Mouse (Mus musculus) left cerebral cortex, adult 8-10 months (tissue): Measurements from ENCODE around the gene Tep1. TPM values are rescaled to one million over a fixed set of nuclear protein-coding genes. Genes with fewer than 3 reads are reported as not detected.

ENCODE experiments used
- DNase-seq, 2 experiments: peaks; one replicate each; pipeline ENCODE4 v3.0.0; 2022; ENCODE audit warnings: low spot score in 2 of 2
- total RNA-seq, 4 experiments: library from RNA; stranded (reverse); gene quantifications; 2 replicates each; pipeline ENCODE4 v1.2.4; 2022

Gene Tep1
- total RNA-seq, 4 experiments from 2014 or later = 4.4 to 7.1 (median 5.7) TPM

DNA sequence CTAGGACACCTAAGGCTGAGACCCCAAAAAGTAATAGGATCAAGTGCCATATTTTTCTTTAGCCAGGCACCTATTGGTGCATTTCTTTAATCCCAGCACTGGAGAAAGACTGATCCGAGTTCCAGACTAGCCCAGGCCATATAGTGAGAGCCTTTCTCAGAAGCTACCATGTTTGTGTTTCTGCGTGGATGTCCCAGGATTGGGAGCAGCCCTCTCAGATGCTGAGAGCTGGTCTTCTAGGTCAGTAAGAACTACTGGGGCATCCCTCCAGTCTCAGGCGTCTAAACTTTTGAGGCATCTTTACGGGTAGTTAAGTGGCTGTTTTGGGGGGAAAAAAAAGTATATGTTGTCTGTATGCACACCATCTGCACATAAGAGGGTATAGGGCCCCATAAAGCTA is 74.4 kb downstream of the Tep1 start:
- no peak for DNase-seq

- no peak for DNase-seq
Measured at GRCm38 (mm10) chr14:50795261-50795935, 75.0 kb downstream of the Tep1 start.

DNA sequence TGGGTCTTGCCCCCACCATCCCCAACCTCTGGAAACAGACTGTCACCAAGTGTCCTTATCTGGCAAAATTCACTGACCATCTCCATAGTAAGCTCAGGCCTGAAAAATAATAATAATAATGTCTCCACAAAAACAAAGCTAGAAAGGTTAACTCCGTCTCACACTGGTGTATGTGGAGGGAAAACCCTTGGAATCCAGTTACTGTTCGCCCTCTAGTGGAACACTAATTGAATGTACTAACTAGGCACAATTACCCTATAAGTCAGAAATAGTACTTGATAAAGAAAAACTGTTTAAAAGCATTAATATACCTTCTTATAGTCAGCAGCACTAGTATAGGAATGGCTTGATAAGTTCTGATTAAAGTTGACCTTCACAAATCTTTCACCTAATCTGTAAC is 82.2 kb downstream of the Tep1 start:
- DNase-seq = no peak

GRCm38 (mm10) chr14:50785251-50785637 is 85.1 kb downstream of the Tep1 start, which contains the start of gene Ttc5:
Gene Ttc5 (minus strand): TSS chr14:50785519.
- peak; percentile 73 to 90 for DNase-seq

DNA sequence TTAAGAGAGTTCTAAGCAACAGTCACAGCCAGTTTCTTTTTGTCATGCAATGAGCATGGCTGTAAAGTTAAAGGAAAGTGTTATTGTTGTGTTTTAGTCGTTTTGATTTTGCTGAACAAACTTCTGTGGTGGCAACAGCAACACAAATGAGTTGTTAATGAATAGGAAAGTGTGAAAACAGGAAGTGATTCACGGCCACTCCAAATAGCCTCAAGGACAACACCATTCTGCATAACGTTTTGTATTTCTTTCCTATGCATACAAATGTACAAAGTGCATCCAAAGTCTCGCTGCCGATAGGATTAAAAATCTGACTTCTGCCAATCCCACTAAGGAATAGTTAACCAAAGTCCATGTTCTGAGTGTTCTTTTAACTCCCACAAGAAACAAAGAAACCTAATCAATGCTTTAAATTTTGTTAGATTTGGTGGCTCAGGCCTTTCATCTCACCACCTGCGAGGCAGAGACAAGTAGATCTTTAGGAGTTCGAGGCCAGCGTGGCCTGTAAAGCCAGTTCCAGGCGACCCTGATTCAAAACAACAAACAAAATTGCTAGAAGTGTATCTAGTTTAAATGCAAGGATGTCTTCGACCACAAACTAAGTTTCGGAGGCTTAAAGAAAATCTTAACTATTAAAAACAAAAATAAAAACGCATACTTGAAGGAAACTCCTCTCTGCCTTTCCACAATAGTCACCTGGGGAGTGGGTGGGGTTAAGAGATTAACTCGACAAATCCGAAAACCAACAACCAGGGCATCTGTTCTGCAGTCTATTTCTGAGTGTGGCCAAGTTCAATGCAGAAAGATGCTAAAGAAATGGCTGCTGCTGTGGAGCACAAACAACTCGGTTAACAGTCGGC is 85.7 kb downstream of the Tep1 start:
- no peak for DNase-seq

GRCm38 (mm10) chr14:50782166-50782565 is 88.2 kb downstream of the Tep1 start:
- no peak for DNase-seq

Other genes starting within 250 kb of the Tep1 start
- gene Olfr745, start 231.2 kb downstream of the Tep1 start, total RNA-seq = not detected
- gene Olfr746, start 223.5 kb downstream of the Tep1 start, total RNA-seq = not detected
- not detected for gene Olfr747, start 177.4 kb downstream of the Tep1 start, total RNA-seq
- gene Olfr748, start 163.2 kb downstream of the Tep1 start, total RNA-seq = not detected
- gene Olfr749, start 125.5 kb downstream of the Tep1 start, total RNA-seq = not detected
- 10 to 100 TPM; 49.2 to 55.3 (median 52.1) TPM for gene Ttc5, start 85.0 kb downstream of the Tep1 start, total RNA-seq
- under 1 TPM in 2 of 4 experiments, not detected in 2; 0.24 to 0.32 TPM for gene Ccnb1ip1, start 62.8 kb downstream of the Tep1 start, total RNA-seq
- 10 to 100 TPM; 20.9 to 28.0 (median 25.9) TPM for gene Parp2, start 62.7 kb downstream of the Tep1 start, total RNA-seq
- 1 to 10 TPM; 5.5 to 8.3 (median 6.6) TPM for gene Klhl33, start 26.9 kb upstream of the Tep1 start, total RNA-seq
- gene Osgep, start 54.3 kb upstream of the Tep1 start, total RNA-seq = 10 to 100 TPM; 30.1 to 36.2 (median 33.2) TPM
- gene Apex1, start 54.4 kb upstream of the Tep1 start, total RNA-seq = 10 to 100 TPM; 55.5 to 64.8 (median 60.2) TPM
- 100 to 1,000 TPM in 3 of 4 experiments, 10 to 100 TPM in 1; 92.6 to 121 (median 109) TPM for gene Pip4p1, start 60.3 kb upstream of the Tep1 start, total RNA-seq
- 10 to 100 TPM; 10.4 to 17.7 (median 16.6) TPM for gene Pnp, start 60.5 kb upstream of the Tep1 start, total RNA-seq
- gene Gm49342, start 74.0 kb upstream of the Tep1 start, total RNA-seq = 10 to 100 TPM in 1 of 4 experiments, 1 to 10 TPM in 3; 6.5 to 18.1 (median 8.9) TPM
- gene Pnp2, start 85.4 kb upstream of the Tep1 start, total RNA-seq = 1 to 10 TPM; 1.2 to 2.0 (median 1.4) TPM
- gene Rnase10, start 137.2 kb upstream of the Tep1 start, total RNA-seq = under 1 TPM in 1 of 4 experiments, not detected in 3; 0.23 TPM
- not detected for gene Rnase9, start 171.3 kb upstream of the Tep1 start, total RNA-seq
- not detected for gene Rnase11, start 179.6 kb upstream of the Tep1 start, total RNA-seq
- not detected for gene Rnase12, start 187.1 kb upstream of the Tep1 start, total RNA-seq
- not detected for gene Olfr750, start 203.9 kb upstream of the Tep1 start, total RNA-seq
- gene Rnase4, start 220.5 kb upstream of the Tep1 start, total RNA-seq = 10 to 100 TPM; 15.6 to 31.6 (median 22.1) TPM
- 1 to 10 TPM; 4.6 to 9.5 (median 5.3) TPM for gene Ang, start 220.6 kb upstream of the Tep1 start, total RNA-seq
- gene Eddm3b, start 243.9 kb upstream of the Tep1 start, total RNA-seq = not detected